Mouse (Mus musculus) liver, embryonic 14.5 days (tissue): ENCODE results near the gene Zfp385b. TPM values are rescaled to one million over a fixed set of nuclear protein-coding genes. Genes with fewer than 3 reads are reported as not detected.

ENCODE experiments used
- ATAC-seq: fragments of 200-750 bp; cut with Nextera tagmentation; 2 replicates; pipeline ENCODE4 v1.8.0; 2017; ENCODE audit warnings: moderate number of reproducible peaks, mild to moderate bottlenecking, moderate library complexity; ENCODE audit not compliant: insufficient read depth
- DNase-seq, 3 experiments: peaks; one replicate each; pipeline ENCODE4 v3.0.0-alpha.2; 2012 to 2013; ENCODE audit warnings: low read depth in 3 of 3, low spot score in 3 of 3
- H3K27ac ChIP-seq: fragments of 300-500 bp; sonication (generic); 2 replicates; pipeline ENCODE4 v1.5.1; 2014; ENCODE audit warnings: moderate library complexity, mild to moderate bottlenecking, control low read depth, inconsistent platforms
- H3K27me3 ChIP-seq: fragments of 300-500 bp; sonication (generic); 2 replicates; pipeline ENCODE4 v1.6.1; 2014; ENCODE audit warnings: mild to moderate bottlenecking, low read length, moderate library complexity; ENCODE audit not compliant: control insufficient read depth, insufficient read depth
- H3K36me3 ChIP-seq: fragments of 300-500 bp; sonication (generic); replicated peaks from 2 replicates; pipeline ENCODE4 v1.6.1; 2014; ENCODE audit warnings: low read depth; ENCODE audit not compliant: control insufficient read depth, insufficient read depth
- H3K4me1 ChIP-seq, 2 experiments: fragments of 200-500 bp in 1 of 2; fragments of 300-500 bp in 1 of 2; sonication (generic) in 1 of 2; replicated peaks; 2 replicates each; pipeline ENCODE4 v1.6.1; 2012 to 2014; ENCODE audit warnings: antibody characterized with exemption in 1 of 2, inconsistent platforms in 1 of 2, low read length in 1 of 2; ENCODE audit not compliant: control insufficient read depth in 2 of 2, insufficient read depth in 2 of 2
- H3K4me2 ChIP-seq: fragments of 300-500 bp; sonication (generic); 2 replicates; pipeline ENCODE4 v1.6.1; 2014; ENCODE audit warnings: low read depth, mild to moderate bottlenecking, control low read depth, moderate library complexity
- H3K4me3 ChIP-seq, 2 experiments: fragments of 200-500 bp in 1 of 2; fragments of 300-500 bp in 1 of 2; sonication (generic) in 1 of 2; 2 replicates each; pipeline ENCODE4 v1.5.1; 2012 to 2014; ENCODE audit warnings: low read depth in 2 of 2, low read length in 2 of 2, mild to moderate bottlenecking in 2 of 2, control low read depth in 1 of 2, inconsistent platforms in 1 of 2, moderate library complexity in 1 of 2; ENCODE audit not compliant: insufficient read depth in 1 of 2
- H3K9ac ChIP-seq: fragments of 300-500 bp; sonication (generic); replicated peaks from 2 replicates; pipeline ENCODE4 v1.6.1; 2014; ENCODE audit warnings: mild to moderate bottlenecking, control low read depth, moderate library complexity
- H3K9me3 ChIP-seq: fragments of 300-500 bp; sonication (generic); 2 replicates; pipeline ENCODE4 v1.6.1; 2016; ENCODE audit warnings: low read length, mixed read lengths; ENCODE audit not compliant: control insufficient read depth
- CTCF ChIP-seq: IDR thresholded peaks from 2 replicates; pipeline ENCODE4 v1.5.1; 2016; ENCODE audit warnings: antibody characterized with exemption, low read depth, control low read depth
- EP300 ChIP-seq: IDR thresholded peaks from 2 replicates; pipeline ENCODE4 v1.6.1; 2016; ENCODE audit warnings: antibody characterized with exemption, low read depth
- WGBS: fragments of 180-500 bp; shearing (Covaris S2); extraction: QIAGEN DNeasy Blood & Tissue Kit; methylation state at CpG from one replicate; pipeline ENCODE4 v1.1.7; 2014; ENCODE audit not compliant: insufficient replicate concordance; 5-methylcytosine and 5-hydroxymethylcytosine counted together
- polyA plus RNA-seq, 2 experiments: library from polyadenylated mRNA; depleted of rRNA in 1 of 2; stranded (reverse) in 1 of 2; unstranded in 1 of 2; fragments of >200 nt; fragmentation: Nextera tagmentation in 1 of 2; extraction: Ambion mirVana in 1 of 2; gene quantifications; 2 replicates each; pipeline versions ENCODE4 v1.2.1 to v1.2.3; 2012 to 2014

The Zfp385b gene
- polyA plus RNA-seq, 2 experiments, result 2.8 TPM

- Histone ChIP-seq H3K27ac (no peak overlapping the region), H3K36me3 (no peaks in the 10 kb centered on the region), H3K4me2 (no peak overlapping the region), H3K9me3 (no peaks in the 10 kb centered on the region), H3K4me1 (no peaks in the 10 kb centered on the region), H3K4me3 (no peak overlapping the region), H3K9ac (no peak overlapping the region), H3K27me3 (no peaks in the 10 kb centered on the region)
- DNase-seq (no peak), ATAC-seq (no peak)
- 53% methylated on average over 8 of the region's 8 CpGs for WGBS
- TF ChIP-seq CTCF (no peak), EP300 (no peak)
These were observed 266.8 kb downstream of the Zfp385b start for GRCm38 (mm10) chr2:77552675-77553074.

GRCm38 (mm10) chr2:77543388-77543787 lies 276.1 kb downstream of the Zfp385b start:
- DNase-seq (no peak), ATAC-seq (peak; percentile 44)
- Histone ChIP-seq H3K27ac (peak overlapping the region; percentile 43; the same call in 1 of the 2 replicates), H3K4me1 (peaks cover 21 to 25% of the 10 kb centered on the region in 2 experiments), H3K4me2 (no peak overlapping the region), H3K36me3 (no peaks in the 10 kb centered on the region), H3K9me3 (no peaks in the 10 kb centered on the region), H3K9ac (no peak overlapping the region), H3K4me3 (no peak overlapping the region), H3K27me3 (no peaks in the 10 kb centered on the region)
- WGBS, result 35% methylated on average over 1 of the region's 1 CpGs
- TF ChIP-seq EP300, result no peak

- peak; percentile 92 for ATAC-seq
- WGBS, result 10% methylated on average over 2 of the region's 2 CpGs
- H3K4me3 ChIP-seq, result no peak overlapping the region
- peak overlapping the region; percentile 31 for H3K4me2 ChIP-seq
- H3K9me3 ChIP-seq, result no peaks in the 10 kb centered on the region
- no peak for TF ChIP-seq CTCF
- TF ChIP-seq EP300, result peak; percentile 64
- H3K27me3 ChIP-seq, result no peaks in the 10 kb centered on the region
- H3K9ac ChIP-seq, result no peak overlapping the region
- DNase-seq, result peak; percentile 33 to 56 (median 42)
- H3K27ac ChIP-seq, result peak overlapping the region; percentile 43
- peaks cover 21 to 25% of the 10 kb centered on the region in 2 experiments for H3K4me1 ChIP-seq
- no peaks in the 10 kb centered on the region for H3K36me3 ChIP-seq
These were observed 276.8 kb downstream of the Zfp385b start for GRCm38 (mm10) chr2:77542605-77543004.

- 75% methylated on average over 4 of the region's 4 CpGs for WGBS
- Histone ChIP-seq H3K4me2 (no peak overlapping the region), H3K27me3 (no peaks in the 10 kb centered on the region), H3K4me1 (peaks cover 21 to 25% of the 10 kb centered on the region in 2 experiments), H3K27ac (no peak overlapping the region; the same call in 1 of the 2 replicates), H3K9me3 (no peaks in the 10 kb centered on the region), H3K36me3 (no peaks in the 10 kb centered on the region), H3K4me3 (no peak overlapping the region), H3K9ac (no peak overlapping the region)
- DNase-seq (no peak), ATAC-seq (no peak)
- no peak for TF ChIP-seq CTCF
- TF ChIP-seq EP300, result no peak
These were observed 277.8 kb downstream of the Zfp385b start for GRCm38 (mm10) chr2:77541681-77542080.

- 47% methylated on average over 3 of the region's 3 CpGs for WGBS
- Histone ChIP-seq H3K27me3 (no peaks in the 10 kb centered on the region), H3K4me2 (no peak overlapping the region), H3K4me3 (no peak overlapping the region), H3K27ac (no peak overlapping the region), H3K4me1 (peaks cover 21 to 25% of the 10 kb centered on the region in 2 experiments), H3K9ac (no peak overlapping the region), H3K9me3 (no peaks in the 10 kb centered on the region), H3K36me3 (no peaks in the 10 kb centered on the region)
- ATAC-seq, result no peak
- no peak for DNase-seq
- TF ChIP-seq EP300 (no peak), CTCF (no peak)
These were observed 278.6 kb downstream of the Zfp385b start for GRCm38 (mm10) chr2:77540860-77541259.
